Mouse (Mus musculus) myocyte (in vitro differentiated cells): ENCODE results near the gene Ruvbl1. TPM values are rescaled to one million over a fixed set of nuclear protein-coding genes. Genes with fewer than 3 reads are reported as not detected.

Source experiments
- H3K27me3 ChIP-seq: one replicate; pipeline ENCODE4 v1.6.1; 2011; ENCODE audit not compliant: control insufficient read depth, insufficient read depth, insufficient read length
- H3K36me3 ChIP-seq: one replicate; pipeline ENCODE4 v1.6.1; 2011; ENCODE audit not compliant: control insufficient read depth, insufficient read depth
- H3K4me2 ChIP-seq: one replicate; pipeline ENCODE4 v1.6.1; 2011; ENCODE audit warnings: low read depth, control low read depth
- H3K4me3 ChIP-seq: one replicate; pipeline ENCODE4 v1.5.1; 2011; ENCODE audit warnings: mild to moderate bottlenecking, control low read depth, moderate library complexity
- H3K79me2 ChIP-seq: one replicate; pipeline ENCODE4 v1.6.1; 2011; ENCODE audit not compliant: control insufficient read depth, insufficient read depth
- H3ac ChIP-seq: one replicate; pipeline ENCODE4 v1.6.1; 2011; ENCODE audit not compliant: control insufficient read depth, insufficient read length
- CEBPB ChIP-seq: IDR thresholded peaks from 2 replicates; pipeline ENCODE4 v1.6.1; 2011; ENCODE audit warnings: mild to moderate bottlenecking, moderate library complexity; ENCODE audit not compliant: poor library complexity, insufficient read depth, severe bottlenecking
- E2F4 ChIP-seq: IDR thresholded peaks from one replicate; pipeline ENCODE4 v1.6.1; 2011; ENCODE audit warnings: mild to moderate bottlenecking, control low read depth, moderate library complexity; ENCODE audit not compliant: insufficient read depth
- MAX ChIP-seq: IDR thresholded peaks from one replicate; pipeline ENCODE4 v1.6.1; 2011; ENCODE audit warnings: low read depth, mild to moderate bottlenecking, control low read depth
- MYOD1 ChIP-seq, 3 experiments: IDR thresholded peaks; one replicate each; pipeline ENCODE4 v1.6.1; 2011; ENCODE audit warnings: control low read depth in 2 of 3, low read depth in 2 of 3, mild to moderate bottlenecking in 2 of 3, moderate library complexity in 1 of 3; ENCODE audit not compliant: insufficient read length in 2 of 3, control insufficient read depth in 1 of 3
- MYOG ChIP-seq, 3 experiments: IDR thresholded peaks; one replicate each; pipeline ENCODE4 v1.6.1; 2011; ENCODE audit warnings: control low read depth in 2 of 3, low read depth in 2 of 3, mild to moderate bottlenecking in 2 of 3; ENCODE audit not compliant: insufficient read length in 2 of 3, control insufficient read depth in 1 of 3, insufficient read depth in 1 of 3
- POLR2A ChIP-seq: IDR thresholded peaks from one replicate; pipeline ENCODE4 v1.6.1; 2011; ENCODE audit warnings: low read depth, mild to moderate bottlenecking, control low read depth, moderate library complexity; ENCODE audit not compliant: insufficient read length
- POLR2AphosphoS2 ChIP-seq: IDR thresholded peaks from one replicate; pipeline ENCODE4 v1.6.1; 2011; ENCODE audit warnings: low read depth, control low read depth; ENCODE audit not compliant: insufficient read length
- REST ChIP-seq: IDR thresholded peaks from one replicate; pipeline ENCODE4 v1.6.1; 2011; ENCODE audit warnings: mild to moderate bottlenecking, control low read depth, moderate library complexity; ENCODE audit not compliant: insufficient read depth, insufficient read length
- SRF ChIP-seq: IDR thresholded peaks from one replicate; pipeline ENCODE4 v1.6.1; 2011; ENCODE audit warnings: low read depth; ENCODE audit not compliant: control insufficient read depth, insufficient read length
- TCF12 ChIP-seq: IDR thresholded peaks from one replicate; pipeline ENCODE4 v1.6.1; 2011; ENCODE audit warnings: mild to moderate bottlenecking, control low read depth; ENCODE audit not compliant: poor library complexity, insufficient read depth, severe bottlenecking
- TCF3 ChIP-seq: IDR thresholded peaks from one replicate; pipeline ENCODE4 v1.6.1; 2011; ENCODE audit warnings: low read depth, control low read depth; ENCODE audit not compliant: insufficient read length
- USF1 ChIP-seq: IDR thresholded peaks from one replicate; pipeline ENCODE4 v1.6.1; 2011; ENCODE audit warnings: low read depth, mild to moderate bottlenecking, control low read depth, moderate library complexity
- polyA plus RNA-seq: library from polyadenylated mRNA; unstranded; fragments of >200 nt; fragmentation: generic; extraction: Trizol; gene quantifications from one replicate; pipeline ENCODE4 v1.2.1, GENCODE M21; 2012; ENCODE audit warnings: missing spikeins

Ruvbl1 gene
- polyA plus RNA-seq, 1 experiment = 58.6 TPM

- peaks cover 15% of the 10 kb centered on the region for H3K36me3 ChIP-seq
- no peak overlapping the region for H3K4me2 ChIP-seq
- no peak overlapping the region for H3ac ChIP-seq
- TF ChIP-seq USF1 (no peak), POLR2A (no peak), SRF (no peak), MYOD1 (IDR thresholded peaks at IDR 0.05; ENCODE audit: control insufficient read depth in 1 of 3, insufficient read length in 2 of 3, low read depth in 2 of 3) (no peak), REST (no peak), MAX (no peak), TCF12 (no peak), TCF3 (no peak), MYOG (IDR thresholded peaks at IDR 0.05; ENCODE audit: control insufficient read depth in 1 of 3, insufficient read depth in 1 of 3, insufficient read length in 2 of 3, low read depth in 2 of 3) (no peak), POLR2AphosphoS2 (no peak), CEBPB (no peak), E2F4 (no peak)
- H3K27me3 ChIP-seq = no peaks in the 10 kb centered on the region
- peaks cover 19% of the 10 kb centered on the region for H3K79me2 ChIP-seq
- H3K4me3 ChIP-seq = no peak overlapping the region
Measured at GRCm38 (mm10) chr6:88469878-88470277, 4.7 kb downstream of the Ruvbl1 start.

GRCm38 (mm10) chr6:88480421-88480820 lies 15.2 kb downstream of the Ruvbl1 start:
- Histone ChIP-seq H3K4me3 (no peak overlapping the region), H3K79me2 (no peaks in the 10 kb centered on the region), H3ac (no peak overlapping the region), H3K27me3 (no peaks in the 10 kb centered on the region), H3K4me2 (no peak overlapping the region), H3K36me3 (peaks cover 20% of the 10 kb centered on the region)
- TF ChIP-seq REST (no peak), POLR2AphosphoS2 (no peak), USF1 (no peak), TCF3 (no peak), TCF12 (no peak), MYOG (IDR thresholded peaks at IDR 0.05; ENCODE audit: control insufficient read depth in 1 of 3, insufficient read depth in 1 of 3, insufficient read length in 2 of 3, low read depth in 2 of 3) (no peak), MYOD1 (IDR thresholded peaks at IDR 0.05; ENCODE audit: control insufficient read depth in 1 of 3, insufficient read length in 2 of 3, low read depth in 2 of 3) (no peak), MAX (no peak), SRF (no peak), E2F4 (no peak), POLR2A (no peak), CEBPB (no peak)

GRCm38 (mm10) chr6:88483111-88483510 lies 17.9 kb downstream of the Ruvbl1 start:
- no peak overlapping the region for H3K4me2 ChIP-seq
- no peaks in the 10 kb centered on the region for H3K79me2 ChIP-seq
- H3K36me3 ChIP-seq = peaks cover 30% of the 10 kb centered on the region
- no peak for TF ChIP-seq E2F4
- TF ChIP-seq POLR2AphosphoS2 = no peak
- no peak for TF ChIP-seq POLR2A
- no peak overlapping the region for H3K4me3 ChIP-seq
- H3K27me3 ChIP-seq = no peaks in the 10 kb centered on the region
- H3ac ChIP-seq = no peak overlapping the region

GRCm38 (mm10) chr6:88483913-88484312 lies 18.7 kb downstream of the Ruvbl1 start:
- Histone ChIP-seq H3K4me2 (no peak overlapping the region), H3K36me3 (peaks cover 26% of the 10 kb centered on the region), H3K4me3 (no peak overlapping the region), H3K27me3 (no peaks in the 10 kb centered on the region), H3K79me2 (no peaks in the 10 kb centered on the region), H3ac (no peak overlapping the region)
- no peak for TF ChIP-seq POLR2A
- TF ChIP-seq TCF3 = no peak
- no peak for TF ChIP-seq MAX
- TF ChIP-seq SRF = no peak
- no peak for TF ChIP-seq E2F4
- no peak for TF ChIP-seq TCF12
- no peak for TF ChIP-seq USF1
- no peak for TF ChIP-seq CEBPB
- TF ChIP-seq POLR2AphosphoS2 = no peak
- TF ChIP-seq REST = no peak
- no peak for TF ChIP-seq MYOG (IDR thresholded peaks at IDR 0.05; ENCODE audit: control insufficient read depth in 1 of 3, insufficient read depth in 1 of 3, insufficient read length in 2 of 3, low read depth in 2 of 3)
- TF ChIP-seq MYOD1 (IDR thresholded peaks at IDR 0.05; ENCODE audit: control insufficient read depth in 1 of 3, insufficient read length in 2 of 3, low read depth in 2 of 3) = no peak

- H3ac ChIP-seq = no peak overlapping the region
- H3K4me3 ChIP-seq = no peak overlapping the region
- H3K79me2 ChIP-seq = no peaks in the 10 kb centered on the region
- H3K27me3 ChIP-seq = no peaks in the 10 kb centered on the region
- no peak overlapping the region for H3K4me2 ChIP-seq
- H3K36me3 ChIP-seq = peaks cover 26% of the 10 kb centered on the region
- TF ChIP-seq MAX = no peak
- TF ChIP-seq REST = no peak
- TF ChIP-seq POLR2A = no peak
- TF ChIP-seq CEBPB = no peak
- no peak for TF ChIP-seq E2F4
- no peak for TF ChIP-seq MYOD1 (IDR thresholded peaks at IDR 0.05; ENCODE audit: control insufficient read depth in 1 of 3, insufficient read length in 2 of 3, low read depth in 2 of 3)
- no peak for TF ChIP-seq MYOG (IDR thresholded peaks at IDR 0.05; ENCODE audit: control insufficient read depth in 1 of 3, insufficient read depth in 1 of 3, insufficient read length in 2 of 3, low read depth in 2 of 3)
- TF ChIP-seq TCF12 = no peak
- no peak for TF ChIP-seq SRF
- TF ChIP-seq POLR2AphosphoS2 = no peak
Measured at GRCm38 (mm10) chr6:88485378-88485777, 20.2 kb downstream of the Ruvbl1 start.
